Mouse (Mus musculus) liver, embryonic 13.5 days (tissue): ENCODE measurements around the gene Hmgcl. TPM values are rescaled to one million over a fixed set of nuclear protein-coding genes. Genes with fewer than 3 reads are reported as not detected.

Experiments
- ATAC-seq: fragments of 200-750 bp; cut with Nextera tagmentation; 2 replicates; pipeline ENCODE4 v1.8.0; 2017; ENCODE audit warnings: low read depth, mild to moderate bottlenecking, moderate number of reproducible peaks, moderate library complexity
- DNase-seq: peaks from one replicate; pipeline ENCODE4 v3.0.0; 2022
- H3K27ac ChIP-seq: fragments of 300-500 bp; sonication (generic); 2 replicates; pipeline ENCODE4 v1.5.1; 2015; ENCODE audit warnings: moderate library complexity, mild to moderate bottlenecking, inconsistent platforms
- H3K27me3 ChIP-seq: fragments of 300-500 bp; sonication (generic); 2 replicates; pipeline ENCODE4 v1.6.1; 2015; ENCODE audit warnings: mild to moderate bottlenecking, inconsistent platforms
- H3K36me3 ChIP-seq: fragments of 300-500 bp; sonication (generic); 2 replicates; pipeline ENCODE4 v1.6.1; 2015; ENCODE audit warnings: mild to moderate bottlenecking, inconsistent platforms
- H3K4me1 ChIP-seq: fragments of 300-500 bp; sonication (generic); replicated peaks from 2 replicates; pipeline ENCODE4 v1.6.1; 2015; ENCODE audit warnings: inconsistent platforms
- H3K4me2 ChIP-seq: fragments of 300-500 bp; sonication (generic); 2 replicates; pipeline ENCODE4 v1.6.1; 2015; ENCODE audit warnings: inconsistent platforms, mild to moderate bottlenecking, moderate library complexity
- H3K4me3 ChIP-seq: fragments of 300-500 bp; sonication (generic); replicated peaks from 2 replicates; pipeline ENCODE4 v1.5.1; 2015; ENCODE audit warnings: mild to moderate bottlenecking, inconsistent platforms
- H3K9ac ChIP-seq: fragments of 300-500 bp; sonication (generic); 2 replicates; pipeline ENCODE4 v1.6.1; 2015; ENCODE audit warnings: mild to moderate bottlenecking, inconsistent platforms
- H3K9me3 ChIP-seq: fragments of 300-500 bp; sonication (generic); replicated peaks from 2 replicates; pipeline ENCODE4 v1.6.1; 2016; ENCODE audit warnings: inconsistent platforms
- WGBS: fragments of 180-500 bp; shearing (Covaris S2); methylation state at CpG from one replicate; pipeline ENCODE4 v1.1.7; 2015; ENCODE audit not compliant: insufficient replicate concordance; 5-methylcytosine and 5-hydroxymethylcytosine counted together
- polyA plus RNA-seq: library from polyadenylated mRNA; unstranded; fragments of >200 nt; fragmentation: Nextera tagmentation; extraction: Ambion mirVana; gene quantifications from 2 replicates; pipeline ENCODE4 v1.2.1, GENCODE M21; 2015

The Hmgcl gene
- polyA plus RNA-seq, 1 experiment from 2014 or later: 71.9 TPM

DNA sequence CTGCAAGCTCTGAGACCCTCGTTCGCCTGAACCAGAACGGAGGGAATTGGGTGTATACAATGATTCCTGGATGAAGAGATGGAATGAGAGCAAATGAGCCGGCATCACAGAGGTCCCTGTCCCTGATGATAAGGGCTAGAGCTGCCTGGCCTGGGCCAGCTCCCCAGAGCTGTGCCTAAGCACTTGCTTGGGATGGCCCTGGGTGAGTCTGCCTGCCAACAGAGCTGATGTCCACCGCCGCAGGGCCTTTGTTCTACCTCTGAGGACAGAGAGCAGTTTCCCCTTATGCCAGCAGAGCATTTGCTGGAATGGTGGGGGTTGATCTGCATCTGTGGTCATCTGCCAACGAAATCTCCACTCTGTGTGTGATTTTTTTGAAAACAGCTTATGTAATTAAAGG lies 15.9 kb downstream of the Hmgcl start:
- Histone ChIP-seq H3K36me3 (peaks cover 60% of the 10 kb centered on the region), H3K9ac (peak overlapping the region; percentile 38; the same call in 1 of the 2 replicates), H3K4me2 (peak overlapping the region; percentile 99), H3K27me3 (no peaks in the 10 kb centered on the region), H3K4me3 (peak overlapping the region; percentile 84), H3K9me3 (no peaks in the 10 kb centered on the region), H3K4me1 (peaks cover 56% of the 10 kb centered on the region), H3K27ac (peak overlapping the region; percentile 87)
- DNase-seq (no peak), ATAC-seq (no peak)
- WGBS: 71% methylated on average over 7 of the region's 7 CpGs

DNA sequence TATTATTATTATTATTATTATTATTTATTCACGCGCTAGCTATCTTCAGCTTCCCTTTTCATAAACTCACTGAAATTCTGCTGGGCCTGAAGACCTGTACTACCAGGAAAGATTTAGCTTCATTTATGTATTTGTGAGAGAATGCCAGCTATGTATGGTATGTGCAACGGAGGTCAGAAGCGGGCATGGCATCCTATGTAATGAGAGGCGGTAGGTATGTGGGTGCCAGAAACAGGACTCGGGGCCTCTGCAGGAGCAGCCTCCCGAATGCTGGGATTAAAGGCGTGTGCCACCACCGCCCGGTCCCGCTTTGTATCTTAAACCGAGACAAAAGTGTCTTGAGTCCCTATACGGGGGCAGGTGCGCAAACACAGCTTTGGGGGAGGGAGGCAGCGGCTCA lies 16.7 kb downstream of the Hmgcl start:
- DNase-seq (no peak), ATAC-seq (peak; percentile 7; the same call in 1 of the 2 replicates)
- peak overlapping the region; percentile 90 for H3K9ac ChIP-seq
- 6% methylated on average over 15 of the region's 15 CpGs for WGBS
- H3K4me1 ChIP-seq: peaks cover 56% of the 10 kb centered on the region
- H3K9me3 ChIP-seq: no peaks in the 10 kb centered on the region
- peaks cover 61% of the 10 kb centered on the region for H3K36me3 ChIP-seq
- H3K4me2 ChIP-seq: peak overlapping the region; percentile 99
- H3K4me3 ChIP-seq: peak overlapping the region; percentile 84
- no peaks in the 10 kb centered on the region for H3K27me3 ChIP-seq
- H3K27ac ChIP-seq: peak overlapping the region; percentile 87

DNA sequence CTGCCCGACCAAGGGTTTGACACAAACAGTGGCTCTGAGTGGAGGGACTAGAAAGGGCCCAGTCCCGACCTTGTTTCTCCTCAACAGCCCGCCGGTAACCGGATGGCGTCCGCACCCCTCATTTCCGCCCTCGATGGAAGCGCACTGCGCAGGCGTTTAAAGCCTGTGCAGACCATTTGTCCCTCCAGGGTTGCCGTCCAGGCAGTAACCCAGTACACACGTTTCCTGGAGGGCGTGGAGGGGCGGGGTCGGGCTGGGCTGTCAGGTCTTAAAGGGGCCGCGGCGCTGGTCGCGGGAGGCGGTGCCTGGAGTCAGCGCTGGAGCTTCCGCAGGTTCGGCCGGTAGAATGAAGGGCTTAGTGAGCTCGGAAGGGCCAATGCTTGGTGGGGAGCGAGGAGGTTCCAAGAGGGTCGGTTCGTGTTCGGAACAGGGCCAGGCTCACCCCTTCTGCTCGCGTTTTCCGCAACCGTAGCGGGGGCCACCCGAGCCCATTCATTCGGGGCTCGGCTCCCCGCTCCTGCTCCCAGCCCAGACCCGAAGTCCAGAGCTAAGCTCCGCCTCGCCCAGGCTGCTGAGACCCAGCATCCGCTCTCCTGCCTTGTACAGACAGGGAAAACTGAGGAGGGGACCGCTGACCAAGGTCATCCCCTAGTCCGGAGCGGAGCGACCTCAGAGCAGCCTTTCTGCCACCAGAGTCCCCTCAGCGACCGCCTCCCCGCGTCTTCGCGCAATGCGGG lies 17.4 kb downstream of the Hmgcl start, which contains the start of gene Gale:
Gene Gale, plus strand, starts transcription at position 271 of the 737 bp plus-strand sequence.
- H3K36me3 ChIP-seq: peaks cover 62% of the 10 kb centered on the region
- H3K27me3 ChIP-seq: no peaks in the 10 kb centered on the region
- peaks cover 55% of the 10 kb centered on the region for H3K4me1 ChIP-seq
- DNase-seq: peak; percentile 88
- ATAC-seq: peak; percentile 90
- under 1% methylated on average over 56 of the region's 56 CpGs for WGBS
- peak within 1 kb of the TSS; percentile 87 for H3K27ac ChIP-seq
- H3K4me2 ChIP-seq: peak within 1 kb of the TSS; percentile 99
- peak within 1 kb of the TSS; percentile 90 for H3K9ac ChIP-seq
- no peaks in the 10 kb centered on the region for H3K9me3 ChIP-seq
- peak within 1 kb of the TSS; percentile 84 for H3K4me3 ChIP-seq

DNA sequence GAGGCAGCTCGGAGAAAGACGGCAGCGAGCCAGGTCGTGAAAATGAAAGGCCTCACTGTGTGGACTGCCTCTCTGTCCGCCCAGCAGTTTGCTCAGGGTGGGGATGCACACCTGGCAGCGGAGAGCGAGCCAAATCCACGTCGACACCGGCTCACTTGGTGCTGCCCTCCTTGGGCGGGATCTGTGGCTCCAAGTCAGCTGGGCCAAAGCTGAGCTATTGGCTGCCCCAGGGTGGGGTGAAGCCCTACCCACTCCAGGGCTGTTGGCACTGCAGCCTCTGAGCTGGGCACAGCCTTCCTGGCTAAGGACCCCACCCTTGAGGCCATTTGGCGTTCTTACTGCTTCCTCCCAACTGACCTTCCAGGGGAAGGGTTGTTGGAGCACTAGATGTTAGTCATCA lies 18.2 kb downstream of the Hmgcl start:
- peaks cover 62% of the 10 kb centered on the region for H3K36me3 ChIP-seq
- WGBS: 9% methylated on average over 12 of the region's 12 CpGs
- peak; percentile 46 for DNase-seq
- H3K9me3 ChIP-seq: no peaks in the 10 kb centered on the region
- ATAC-seq: peak; percentile 45
- peak overlapping the region; percentile 76 for H3K27ac ChIP-seq
- peak overlapping the region; percentile 90 for H3K9ac ChIP-seq
- H3K4me3 ChIP-seq: peak overlapping the region; percentile 84
- H3K4me2 ChIP-seq: peak overlapping the region; percentile 99
- no peaks in the 10 kb centered on the region for H3K27me3 ChIP-seq
- peaks cover 47% of the 10 kb centered on the region for H3K4me1 ChIP-seq

DNA sequence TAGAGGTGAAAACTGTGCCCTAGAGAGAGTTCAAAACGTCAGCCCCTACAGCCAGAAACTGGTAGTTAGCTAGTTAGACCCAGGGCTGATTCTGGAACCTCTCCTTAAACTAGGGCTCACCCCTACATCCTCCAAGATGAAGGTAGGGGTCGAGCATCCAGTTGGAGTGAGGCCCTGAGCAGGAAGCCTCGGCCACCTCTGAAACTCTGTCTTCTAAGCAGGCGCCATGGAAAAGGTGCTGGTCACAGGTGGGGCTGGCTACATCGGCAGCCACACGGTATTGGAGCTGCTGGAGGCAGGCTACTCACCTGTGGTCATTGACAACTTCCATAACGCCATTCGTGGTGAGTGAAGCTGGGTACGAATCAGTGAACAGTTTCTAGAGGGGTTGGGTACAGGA lies 18.9 kb downstream of the Hmgcl start:
- Histone ChIP-seq H3K9ac (peak overlapping the region; percentile 90), H3K9me3 (no peaks in the 10 kb centered on the region), H3K4me1 (peaks cover 45% of the 10 kb centered on the region), H3K27me3 (no peaks in the 10 kb centered on the region), H3K27ac (peak overlapping the region; percentile 76), H3K4me2 (peak overlapping the region; percentile 99), H3K4me3 (peak overlapping the region; percentile 84), H3K36me3 (peaks cover 62% of the 10 kb centered on the region)
- ATAC-seq (no peak), DNase-seq (no peak)
- 78% methylated on average over 9 of the region's 9 CpGs for WGBS

DNA sequence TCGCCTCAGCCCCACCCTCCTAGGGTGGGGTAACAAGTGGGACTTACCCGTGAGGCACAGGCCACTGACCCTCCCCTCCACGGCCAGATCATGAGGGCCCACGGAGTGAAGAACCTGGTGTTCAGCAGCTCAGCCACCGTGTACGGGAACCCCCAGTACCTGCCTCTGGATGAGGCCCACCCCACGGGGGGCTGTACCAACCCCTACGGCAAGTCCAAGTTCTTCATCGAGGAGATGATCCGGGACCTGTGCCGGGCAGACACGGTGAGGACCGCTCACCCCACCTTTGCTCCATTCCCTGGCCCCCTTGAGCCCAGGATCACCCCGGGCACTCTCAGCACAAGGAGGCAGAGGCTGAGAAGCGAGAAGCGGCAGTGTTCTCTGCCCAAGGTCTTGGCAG lies 20.0 kb downstream of the Hmgcl start:
- Histone ChIP-seq H3K4me1 (peaks cover 51% of the 10 kb centered on the region), H3K27ac (no peak overlapping the region), H3K4me2 (no peak overlapping the region), H3K36me3 (peaks cover 64% of the 10 kb centered on the region), H3K27me3 (no peaks in the 10 kb centered on the region), H3K4me3 (no peak overlapping the region), H3K9me3 (no peaks in the 10 kb centered on the region), H3K9ac (no peak overlapping the region)
- 84% methylated on average over 16 of the region's 16 CpGs for WGBS
- DNase-seq: no peak
- no peak for ATAC-seq

DNA sequence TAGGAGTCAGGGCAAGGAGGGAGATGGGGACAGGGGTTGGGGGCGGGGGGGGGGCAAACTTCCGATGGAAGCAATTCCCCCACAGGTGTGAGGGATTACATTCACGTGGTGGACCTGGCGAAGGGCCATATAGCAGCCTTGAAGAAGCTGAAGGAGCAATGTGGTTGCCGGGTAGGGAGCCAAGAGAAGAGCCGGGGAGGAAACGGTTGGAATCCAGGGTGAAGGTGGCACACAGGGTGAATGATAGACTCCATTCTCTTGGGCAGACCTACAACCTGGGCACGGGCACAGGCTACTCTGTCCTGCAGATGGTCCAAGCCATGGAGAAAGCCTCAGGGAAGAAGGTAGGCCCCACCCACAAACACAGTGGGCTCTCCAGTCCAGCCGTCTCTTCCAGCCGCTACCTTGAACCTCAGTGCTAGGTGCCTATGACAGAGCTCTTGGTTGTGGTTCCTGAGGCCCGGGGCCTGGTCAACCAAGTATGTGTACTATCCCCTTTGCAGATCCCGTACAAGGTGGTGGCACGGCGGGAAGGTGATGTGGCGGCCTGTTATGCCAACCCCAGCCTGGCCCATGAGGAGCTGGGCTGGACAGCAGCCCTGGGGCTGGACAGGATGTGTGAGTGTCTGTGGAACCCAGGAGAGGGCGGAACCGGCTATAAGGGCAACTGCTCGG lies 21.0 kb downstream of the Hmgcl start:
- Histone ChIP-seq H3K36me3 (peaks cover 56% of the 10 kb centered on the region), H3K9me3 (no peaks in the 10 kb centered on the region), H3K4me3 (no peak overlapping the region), H3K4me2 (no peak overlapping the region), H3K27me3 (no peaks in the 10 kb centered on the region), H3K9ac (no peak overlapping the region), H3K4me1 (peaks cover 51% of the 10 kb centered on the region), H3K27ac (0 out of 2 replicates have a peak overlapping the region, but pooled peaks have one; percentile 9)
- WGBS: 87% methylated on average over 18 of the region's 18 CpGs
- ATAC-seq (no peak), DNase-seq (no peak)

DNA sequence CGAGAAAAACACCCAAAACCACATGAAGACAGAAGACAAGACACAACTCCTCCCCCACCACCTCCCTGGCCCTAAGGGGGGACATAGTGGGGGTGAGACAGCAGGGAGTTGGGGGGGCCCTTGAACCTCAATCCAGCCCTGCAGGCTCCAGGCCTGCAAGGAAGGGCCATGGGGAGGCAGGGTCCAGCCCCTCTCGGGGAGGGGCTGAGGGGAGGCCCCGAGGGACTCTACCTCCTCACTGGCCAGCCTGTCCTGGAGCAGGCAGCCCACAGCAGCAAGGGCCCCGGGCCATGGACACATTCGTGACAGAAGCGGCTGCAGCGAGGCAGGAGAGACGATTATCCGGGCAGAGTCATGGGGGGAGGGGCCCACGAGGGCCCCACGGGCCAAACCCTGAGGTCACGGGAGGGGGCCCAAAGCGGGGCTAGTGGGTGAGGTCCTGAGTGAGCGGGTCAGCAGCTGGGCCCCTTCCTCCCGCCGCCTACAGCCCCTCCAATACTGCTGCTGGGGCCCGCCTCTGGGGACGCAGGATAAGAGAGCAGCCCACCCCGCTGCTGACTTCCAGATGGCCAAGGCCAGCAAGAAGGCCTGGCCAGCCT lies 22.1 kb downstream of the Hmgcl start:
- H3K4me2 ChIP-seq: no peak overlapping the region
- no peaks in the 10 kb centered on the region for H3K27me3 ChIP-seq
- peaks cover 55% of the 10 kb centered on the region for H3K36me3 ChIP-seq
- no peak overlapping the region for H3K9ac ChIP-seq
- no peak overlapping the region for H3K4me3 ChIP-seq
- DNase-seq: no peak
- no peak for ATAC-seq
- peaks cover 52% of the 10 kb centered on the region for H3K4me1 ChIP-seq
- 72% methylated on average over 19 of the region's 19 CpGs for WGBS
- H3K27ac ChIP-seq: no peak overlapping the region
- H3K9me3 ChIP-seq: no peaks in the 10 kb centered on the region

DNA sequence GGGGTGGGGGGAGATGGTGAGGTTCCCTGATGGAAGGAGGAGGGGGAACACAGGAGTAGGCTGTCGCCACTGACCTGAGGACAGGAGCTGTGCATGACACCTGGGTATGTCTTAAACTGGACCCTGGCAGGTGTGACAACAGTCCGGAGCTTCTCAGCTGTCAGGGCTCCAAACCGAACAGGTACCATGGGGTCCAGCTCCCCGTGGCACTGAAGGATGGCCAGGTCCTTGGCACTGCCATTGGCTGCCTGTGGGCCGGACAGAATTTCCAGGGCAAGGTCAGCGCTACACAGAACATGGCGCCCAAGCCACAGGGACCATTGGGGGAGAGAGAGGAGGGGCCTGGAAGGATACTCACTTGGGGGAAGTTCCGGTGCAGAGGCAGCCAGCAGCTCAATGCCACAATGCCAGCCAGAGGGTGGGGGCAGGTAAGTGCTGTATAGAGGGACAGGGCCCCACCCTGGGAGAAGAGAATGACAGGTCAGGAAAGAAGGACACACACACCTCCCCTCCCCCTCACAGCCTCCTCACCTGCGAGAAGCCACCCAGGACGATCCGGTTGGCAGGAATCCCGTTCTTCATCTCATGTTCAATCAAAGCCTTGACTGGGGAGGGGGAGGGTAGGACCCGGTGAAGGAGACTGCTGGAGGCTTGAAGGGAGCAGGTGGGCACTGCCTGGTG lies 23.0 kb downstream of the Hmgcl start:
- no peak for ATAC-seq
- H3K36me3 ChIP-seq: peaks cover 62% of the 10 kb centered on the region

DNA sequence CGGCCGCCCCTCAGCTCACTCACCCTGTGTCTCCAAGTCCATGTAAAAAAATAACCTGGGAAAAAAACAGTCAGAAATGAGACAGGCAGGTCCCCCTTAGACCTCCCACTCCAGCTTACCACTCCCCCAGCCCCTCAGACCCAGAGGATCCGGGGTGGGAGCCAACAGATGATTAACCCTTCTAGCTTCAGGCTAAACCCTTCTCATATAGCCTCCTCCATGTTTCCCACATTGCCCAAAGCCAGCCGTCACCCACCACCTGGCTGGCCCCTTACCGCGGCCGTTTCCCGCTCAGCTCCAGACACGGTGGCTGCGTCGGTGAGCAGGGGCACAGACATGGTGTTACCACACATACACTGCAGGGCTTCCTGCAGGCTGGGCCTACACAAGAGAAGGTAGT lies 24.3 kb downstream of the Hmgcl start:
- Histone ChIP-seq H3K9me3 (no peaks in the 10 kb centered on the region), H3K27me3 (no peaks in the 10 kb centered on the region), H3K36me3 (peaks cover 75% of the 10 kb centered on the region), H3K4me1 (peaks cover 42% of the 10 kb centered on the region), H3K4me3 (peak overlapping the region; percentile 89; the same call in 1 of the 2 replicates), H3K4me2 (peak overlapping the region; percentile 86), H3K9ac (no peak overlapping the region), H3K27ac (no peak overlapping the region)
- WGBS: 87% methylated on average over 11 of the region's 11 CpGs
- DNase-seq (no peak), ATAC-seq (no peak)

More for the DNA sequence above, 23.0 kb downstream of the Hmgcl start:
- Histone ChIP-seq H3K9me3 (no peaks in the 10 kb centered on the region), H3K27ac (no peak overlapping the region), H3K27me3 (no peaks in the 10 kb centered on the region), H3K4me2 (no peak overlapping the region), H3K4me3 (no peak overlapping the region), H3K4me1 (peaks cover 54% of the 10 kb centered on the region), H3K9ac (no peak overlapping the region)
- DNase-seq: no peak
- 83% methylated on average over 13 of the region's 13 CpGs for WGBS
